Mouse (Mus musculus): Measurements from ENCODE around the gene Gpc5.

DNA sequence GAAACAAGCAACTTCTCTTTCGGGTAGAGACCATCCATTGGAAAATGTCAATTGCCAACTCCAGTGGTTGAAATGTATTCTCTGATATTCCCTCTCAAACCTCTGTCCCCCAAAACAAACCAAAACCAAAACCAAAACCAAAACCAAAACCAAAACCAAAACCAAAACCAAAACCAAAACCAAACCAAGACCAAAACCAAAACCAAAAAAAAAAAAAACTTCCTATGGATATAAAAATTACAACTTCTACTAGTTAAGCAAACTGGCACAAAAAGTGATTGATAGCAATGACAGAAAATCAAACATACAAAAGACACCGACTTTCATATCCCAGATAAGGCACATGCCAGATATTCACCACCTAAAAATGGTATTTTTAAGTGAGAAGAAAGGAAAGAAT lies 161.7 kb downstream of the Gpc5 start:
- TF ChIP-seq CTCF (IDR thresholded peaks at IDR 0.05; ENCODE audit: insufficient read depth, low read depth, low read length) (no peak), POLR2A (IDR thresholded peaks at IDR 0.05; ENCODE audit: insufficient read depth, low read depth, low read length) (no peak)

Measured in olfactory bulb, adult 2 months (tissue).